Mouse (Mus musculus): Measurements from ENCODE around the gene Htr6. TPM values are rescaled to one million over a fixed set of nuclear protein-coding genes. Genes with fewer than 3 reads are reported as not detected.

Gene Htr6
- polyA plus RNA-seq, 1 experiment from 2014 or later = not detected

- H3K36me3 ChIP-seq (ENCODE audit: control insufficient read depth, insufficient read depth, low read length) = no peaks in the 10 kb centered on the region
- peaks cover 26% of the 10 kb centered on the region for H3K27me3 ChIP-seq (ENCODE audit: control insufficient read depth, insufficient read depth, low read length)
- no peak for ATAC-seq (ENCODE audit: insufficient number of reproducible peaks, insufficient read depth, low FRiP score, low read depth)
- peaks cover 7 to 17% of the 10 kb centered on the region in 2 experiments; a peak in 3 of 4 replicates for H3K4me1 ChIP-seq (ENCODE audit: control insufficient read depth in 2 of 2, insufficient read depth in 2 of 2, low read length in 2 of 2)
- 64% methylated on average over 4 of the region's 4 CpGs for WGBS
- no peak overlapping the region for H3K4me2 ChIP-seq (ENCODE audit: low read length)
- no peak overlapping the region for H3K27ac ChIP-seq (replicated peaks in 1 of 2; ENCODE audit: control insufficient read depth in 1 of 2, insufficient read depth in 1 of 2, low read depth in 2 of 2, low read length in 2 of 2)
- no peak overlapping the region for H3K9ac ChIP-seq (ENCODE audit: low read length)
- H3K4me3 ChIP-seq (ENCODE audit: control insufficient read depth in 1 of 2, insufficient read depth in 1 of 2, low read depth in 1 of 2, low read length in 2 of 2) = no peak overlapping the region
- H3K9me3 ChIP-seq (ENCODE audit: control insufficient read depth, low read length) = no peaks in the 10 kb centered on the region
Observed at GRCm38 (mm10) chr4:139086984-139087383, 11.6 kb upstream of the Htr6 start.

GRCm38 (mm10) chr4:139086037-139086436, 10.7 kb upstream of the Htr6 start:
- Histone ChIP-seq H3K4me2 (ENCODE audit: low read length) (no peak overlapping the region), H3K9ac (ENCODE audit: low read length) (no peak overlapping the region), H3K4me3 (ENCODE audit: control insufficient read depth in 1 of 2, insufficient read depth in 1 of 2, low read depth in 1 of 2, low read length in 2 of 2) (no peak overlapping the region), H3K4me1 (ENCODE audit: control insufficient read depth in 2 of 2, insufficient read depth in 2 of 2, low read length in 2 of 2) (peaks cover 0 to 13% of the 10 kb centered on the region in 2 experiments; a peak in 2 of 4 replicates), H3K9me3 (ENCODE audit: control insufficient read depth, low read length) (no peaks in the 10 kb centered on the region), H3K27me3 (ENCODE audit: control insufficient read depth, insufficient read depth, low read length) (peaks cover 24% of the 10 kb centered on the region), H3K36me3 (ENCODE audit: control insufficient read depth, insufficient read depth, low read length) (no peaks in the 10 kb centered on the region), H3K27ac (replicated peaks in 1 of 2; ENCODE audit: control insufficient read depth in 1 of 2, insufficient read depth in 1 of 2, low read depth in 2 of 2, low read length in 2 of 2) (no peak overlapping the region)
- no peak for ATAC-seq (ENCODE audit: insufficient number of reproducible peaks, insufficient read depth, low FRiP score, low read depth)
- WGBS = 9% methylated on average over 5 of the region's 5 CpGs

- no peaks in the 10 kb centered on the region for H3K36me3 ChIP-seq (ENCODE audit: control insufficient read depth, insufficient read depth, low read length)
- H3K4me3 ChIP-seq (ENCODE audit: control insufficient read depth in 1 of 2, insufficient read depth in 1 of 2, low read depth in 1 of 2, low read length in 2 of 2) = no peak overlapping the region
- 58% methylated on average over 11 of the region's 11 CpGs for whole genome bisulfite sequencing
- no peak overlapping the region for H3K9ac ChIP-seq (ENCODE audit: low read length)
- peaks cover 0 to 13% of the 10 kb centered on the region in 2 experiments; a peak in 2 of 4 replicates for H3K4me1 ChIP-seq (ENCODE audit: control insufficient read depth in 2 of 2, insufficient read depth in 2 of 2, low read length in 2 of 2)
- no peak overlapping the region for H3K4me2 ChIP-seq (ENCODE audit: low read length)
- H3K27me3 ChIP-seq (ENCODE audit: control insufficient read depth, insufficient read depth, low read length) = peaks cover 20% of the 10 kb centered on the region; the same call in 1 of the 2 replicates
- H3K9me3 ChIP-seq (ENCODE audit: control insufficient read depth, low read length) = no peaks in the 10 kb centered on the region
- no peak for ATAC-seq (ENCODE audit: insufficient number of reproducible peaks, insufficient read depth, low FRiP score, low read depth)
- H3K27ac ChIP-seq (replicated peaks in 1 of 2; ENCODE audit: control insufficient read depth in 1 of 2, insufficient read depth in 1 of 2, low read depth in 2 of 2, low read length in 2 of 2) = no peak overlapping the region
Observed at GRCm38 (mm10) chr4:139085337-139085736, 10.0 kb upstream of the Htr6 start.

GRCm38 (mm10) chr4:139082790-139083564, 7.6 kb upstream of the Htr6 start:
- no peak for ATAC-seq (ENCODE audit: insufficient number of reproducible peaks, insufficient read depth, low FRiP score, low read depth)
- Histone ChIP-seq H3K27ac (replicated peaks in 1 of 2; ENCODE audit: control insufficient read depth in 1 of 2, insufficient read depth in 1 of 2, low read depth in 2 of 2, low read length in 2 of 2) (no peak overlapping the region), H3K9me3 (ENCODE audit: control insufficient read depth, low read length) (no peaks in the 10 kb centered on the region), H3K36me3 (ENCODE audit: control insufficient read depth, insufficient read depth, low read length) (no peaks in the 10 kb centered on the region), H3K9ac (ENCODE audit: low read length) (no peak overlapping the region), H3K4me3 (ENCODE audit: control insufficient read depth in 1 of 2, insufficient read depth in 1 of 2, low read depth in 1 of 2, low read length in 2 of 2) (no peak overlapping the region), H3K4me1 (ENCODE audit: control insufficient read depth in 2 of 2, insufficient read depth in 2 of 2, low read length in 2 of 2) (peaks cover 0 to 9% of the 10 kb centered on the region in 2 experiments; a peak in 2 of 4 replicates), H3K27me3 (ENCODE audit: control insufficient read depth, insufficient read depth, low read length) (peaks cover 21% of the 10 kb centered on the region), H3K4me2 (ENCODE audit: low read length) (no peak overlapping the region)
- WGBS = 47% methylated on average over 12 of the region's 12 CpGs

- 64% methylated on average over 18 of the region's 18 CpGs for WGBS
- H3K27me3 ChIP-seq (ENCODE audit: control insufficient read depth, insufficient read depth, low read length) = peaks cover 35% of the 10 kb centered on the region
- no peak overlapping the region for H3K27ac ChIP-seq (replicated peaks in 1 of 2; ENCODE audit: control insufficient read depth in 1 of 2, insufficient read depth in 1 of 2, low read depth in 2 of 2, low read length in 2 of 2)
Observed at GRCm38 (mm10) chr4:139081270-139081931, 6.0 kb upstream of the Htr6 start.

GRCm38 (mm10) chr4:139080259-139080658, 4.9 kb upstream of the Htr6 start:
- Histone ChIP-seq H3K9ac (ENCODE audit: low read length) (no peak overlapping the region), H3K9me3 (ENCODE audit: control insufficient read depth, low read length) (no peaks in the 10 kb centered on the region), H3K4me3 (ENCODE audit: control insufficient read depth in 1 of 2, insufficient read depth in 1 of 2, low read depth in 1 of 2, low read length in 2 of 2) (no peak overlapping the region), H3K27me3 (ENCODE audit: control insufficient read depth, insufficient read depth, low read length) (peaks cover 41% of the 10 kb centered on the region), H3K36me3 (ENCODE audit: control insufficient read depth, insufficient read depth, low read length) (no peaks in the 10 kb centered on the region), H3K4me2 (ENCODE audit: low read length) (no peak overlapping the region), H3K4me1 (ENCODE audit: control insufficient read depth in 2 of 2, insufficient read depth in 2 of 2, low read length in 2 of 2) (peaks cover 5 to 9% of the 10 kb centered on the region in 2 experiments; a peak in 3 of 4 replicates), H3K27ac (replicated peaks in 1 of 2; ENCODE audit: control insufficient read depth in 1 of 2, insufficient read depth in 1 of 2, low read depth in 2 of 2, low read length in 2 of 2) (no peak overlapping the region)
- ATAC-seq (ENCODE audit: insufficient number of reproducible peaks, insufficient read depth, low FRiP score, low read depth) = no peak
- 61% methylated on average over 7 of the region's 7 CpGs for WGBS

More at GRCm38 (mm10) chr4:139081270-139081931, 6.0 kb upstream of the Htr6 start:
- Histone ChIP-seq H3K4me2 (ENCODE audit: low read length) (no peak overlapping the region), H3K36me3 (ENCODE audit: control insufficient read depth, insufficient read depth, low read length) (no peaks in the 10 kb centered on the region), H3K9ac (ENCODE audit: low read length) (no peak overlapping the region), H3K4me1 (ENCODE audit: control insufficient read depth in 2 of 2, insufficient read depth in 2 of 2, low read length in 2 of 2) (peaks cover 0 to 9% of the 10 kb centered on the region in 2 experiments; a peak in 2 of 4 replicates), H3K9me3 (ENCODE audit: control insufficient read depth, low read length) (no peaks in the 10 kb centered on the region), H3K4me3 (ENCODE audit: control insufficient read depth in 1 of 2, insufficient read depth in 1 of 2, low read depth in 1 of 2, low read length in 2 of 2) (no peak overlapping the region)
- ATAC-seq (ENCODE audit: insufficient number of reproducible peaks, insufficient read depth, low FRiP score, low read depth) = no peak

GRCm38 (mm10) chr4:139079439-139079838, 4.1 kb upstream of the Htr6 start:
- Histone ChIP-seq H3K27ac (replicated peaks in 1 of 2; ENCODE audit: control insufficient read depth in 1 of 2, insufficient read depth in 1 of 2, low read depth in 2 of 2, low read length in 2 of 2) (no peak overlapping the region), H3K4me3 (ENCODE audit: control insufficient read depth in 1 of 2, insufficient read depth in 1 of 2, low read depth in 1 of 2, low read length in 2 of 2) (no peak overlapping the region), H3K9ac (ENCODE audit: low read length) (no peak overlapping the region), H3K4me2 (ENCODE audit: low read length) (no peak overlapping the region), H3K4me1 (ENCODE audit: control insufficient read depth in 2 of 2, insufficient read depth in 2 of 2, low read length in 2 of 2) (peaks cover 9 to 13% of the 10 kb centered on the region in 2 experiments; a peak in 3 of 4 replicates), H3K9me3 (ENCODE audit: control insufficient read depth, low read length) (no peaks in the 10 kb centered on the region), H3K27me3 (ENCODE audit: control insufficient read depth, insufficient read depth, low read length) (peaks cover 42% of the 10 kb centered on the region), H3K36me3 (ENCODE audit: control insufficient read depth, insufficient read depth, low read length) (no peaks in the 10 kb centered on the region)
- ATAC-seq (ENCODE audit: insufficient number of reproducible peaks, insufficient read depth, low FRiP score, low read depth) = no peak
- WGBS = 78% methylated on average over 11 of the region's 11 CpGs

Measured in heart, embryonic 14.5 days (tissue).